Mouse (Mus musculus) forebrain, postnatal 0 days (tissue): ENCODE results near the gene Foxo3. TPM values are rescaled to one million over a fixed set of nuclear protein-coding genes. Genes with fewer than 3 reads are reported as not detected.

ENCODE experiments used
- ATAC-seq: fragments of 200-750 bp; cut with Nextera tagmentation; 2 replicates; pipeline ENCODE4 v1.8.0; 2017; ENCODE audit warnings: mild to moderate bottlenecking, moderate library complexity
- DNase-seq: peaks from one replicate; pipeline ENCODE4 v3.0.0-alpha.2; 2015
- H3K27ac ChIP-seq: fragments of 300-500 bp; sonication (generic); 2 replicates; pipeline ENCODE4 v1.5.1; 2014; ENCODE audit warnings: low read depth, mild to moderate bottlenecking, antibody characterized with exemption, low read length, moderate library complexity, mixed read lengths
- H3K27me3 ChIP-seq: fragments of 300-500 bp; sonication (generic); 2 replicates; pipeline ENCODE4 v1.6.1; 2014; ENCODE audit warnings: mild to moderate bottlenecking, low read length, mixed read lengths; ENCODE audit not compliant: insufficient read depth
- H3K36me3 ChIP-seq: fragments of 300-500 bp; sonication (generic); 2 replicates; pipeline ENCODE4 v1.6.1; 2014; ENCODE audit warnings: mild to moderate bottlenecking, moderate library complexity; ENCODE audit not compliant: insufficient read depth
- H3K4me1 ChIP-seq: fragments of 300-500 bp; sonication (generic); 2 replicates; pipeline ENCODE4 v1.6.1; 2014; ENCODE audit warnings: antibody characterized with exemption; ENCODE audit not compliant: insufficient read depth
- H3K4me2 ChIP-seq: fragments of 300-500 bp; sonication (generic); 2 replicates; pipeline ENCODE4 v1.6.1; 2014; ENCODE audit warnings: low read depth, mild to moderate bottlenecking, moderate library complexity
- H3K4me3 ChIP-seq: fragments of 300-500 bp; sonication (generic); 2 replicates; pipeline ENCODE4 v1.5.1; 2014; ENCODE audit warnings: low read depth, low read length, mixed read lengths
- H3K9ac ChIP-seq: fragments of 300-500 bp; sonication (generic); 2 replicates; pipeline ENCODE4 v1.6.1; 2014; ENCODE audit warnings: mild to moderate bottlenecking
- H3K9me3 ChIP-seq: fragments of 300-500 bp; sonication (generic); 2 replicates; pipeline ENCODE4 v1.6.1; 2016; ENCODE audit warnings: low read length
- CTCF ChIP-seq: sonication (generic); IDR thresholded peaks from 2 replicates; pipeline ENCODE4 v1.5.1; 2016; ENCODE audit warnings: antibody characterized with exemption, control low read depth, low read depth
- WGBS: fragments of 180-500 bp; shearing (Covaris S2); extraction: QIAGEN DNeasy Blood & Tissue Kit; methylation state at CpG from one replicate; pipeline ENCODE4 v1.1.7; 2014; 5-methylcytosine and 5-hydroxymethylcytosine counted together
- polyA plus RNA-seq: library from polyadenylated mRNA; unstranded; fragments of >200 nt; fragmentation: Nextera tagmentation; extraction: Ambion mirVana; gene quantifications from 2 replicates; pipeline ENCODE4 v1.2.1, GENCODE M21; 2015
- total RNA-seq: library from RNA; depleted of rRNA; stranded (reverse); fragments of >200 nt; gene quantifications from 2 replicates; pipeline ENCODE4 v1.2.3, GENCODE M21; 2014

Foxo3 gene
- total and polyA plus RNA-seq, 2 experiments from 2014 or later = 6.5 to 29.1 TPM

DNA sequence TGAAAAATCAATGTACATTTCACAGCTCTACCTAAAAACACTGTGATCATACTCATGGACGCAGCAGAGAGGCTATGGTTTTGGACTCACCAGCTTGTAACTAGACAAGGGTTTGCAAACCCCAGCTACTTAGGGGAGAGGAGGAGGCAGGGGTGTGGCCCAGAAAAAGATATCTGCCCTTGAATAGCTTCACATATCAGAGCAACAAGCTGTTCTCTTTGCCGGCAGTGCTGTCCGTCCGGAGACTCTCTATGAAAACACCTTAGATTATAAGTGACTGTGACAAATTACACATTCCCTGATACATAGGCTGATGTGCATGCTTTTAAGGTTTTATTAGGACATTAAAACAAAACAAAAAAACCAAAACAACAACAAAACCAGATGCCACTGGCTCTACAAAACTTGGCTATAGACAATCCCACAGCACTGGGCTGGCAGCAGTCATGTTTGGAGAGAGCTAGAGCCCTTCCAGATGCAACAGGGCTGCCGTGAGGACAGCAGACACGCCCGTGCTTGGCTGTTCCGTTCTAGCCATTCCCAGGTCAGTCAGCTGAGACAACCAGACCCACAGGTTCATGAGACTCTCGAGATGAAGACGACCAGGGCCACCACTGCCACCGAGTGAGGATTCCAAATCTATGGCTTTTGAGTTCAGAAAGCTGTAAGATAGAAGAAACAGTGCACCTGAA lies 29.3 kb downstream of the Foxo3 start:
- Histone ChIP-seq H3K4me1 (0 out of 2 replicates have a peak, but pooled peaks cover 4% of the 10 kb centered on the region), H3K36me3 (no peaks in the 10 kb centered on the region), H3K9ac (no peak overlapping the region), H3K27ac (no peak overlapping the region), H3K4me2 (no peak overlapping the region), H3K4me3 (no peak overlapping the region), H3K27me3 (no peaks in the 10 kb centered on the region), H3K9me3 (no peaks in the 10 kb centered on the region)
- DNase-seq = no peak
- no peak for ATAC-seq
- no peak for TF ChIP-seq CTCF
- 85% methylated on average over 11 of the region's 11 CpGs for WGBS

DNA sequence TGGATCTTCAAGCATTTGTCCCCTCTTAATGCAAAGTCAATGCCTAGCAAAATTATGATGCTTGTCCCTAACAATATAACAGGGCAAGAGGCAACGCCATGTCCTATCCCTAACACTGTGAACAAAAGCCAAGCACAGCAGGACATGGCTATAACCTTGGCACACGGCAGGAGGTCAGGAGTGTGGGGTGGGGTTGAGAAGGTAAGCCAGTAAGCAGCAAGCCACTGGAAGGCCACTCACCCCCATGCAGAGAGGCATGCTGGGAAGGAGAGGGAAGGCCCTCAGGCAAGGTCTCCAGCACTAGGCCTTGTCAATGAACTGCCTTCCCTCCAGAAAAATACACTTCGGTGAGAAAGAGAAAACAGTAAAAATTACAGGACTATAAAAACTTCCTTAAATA lies 30.1 kb downstream of the Foxo3 start:
- no peak overlapping the region for H3K9ac ChIP-seq
- no peak overlapping the region for H3K4me2 ChIP-seq
- H3K4me3 ChIP-seq = no peak overlapping the region
- no peaks in the 10 kb centered on the region for H3K27me3 ChIP-seq
- 0 out of 2 replicates have a peak, but pooled peaks cover 4% of the 10 kb centered on the region for H3K4me1 ChIP-seq
- WGBS = 77% methylated on average over 3 of the region's 3 CpGs
- ATAC-seq (no peak), DNase-seq (no peak)
- no peak overlapping the region for H3K27ac ChIP-seq
- no peak for TF ChIP-seq CTCF
- H3K9me3 ChIP-seq = no peaks in the 10 kb centered on the region
- H3K36me3 ChIP-seq = no peaks in the 10 kb centered on the region

DNA sequence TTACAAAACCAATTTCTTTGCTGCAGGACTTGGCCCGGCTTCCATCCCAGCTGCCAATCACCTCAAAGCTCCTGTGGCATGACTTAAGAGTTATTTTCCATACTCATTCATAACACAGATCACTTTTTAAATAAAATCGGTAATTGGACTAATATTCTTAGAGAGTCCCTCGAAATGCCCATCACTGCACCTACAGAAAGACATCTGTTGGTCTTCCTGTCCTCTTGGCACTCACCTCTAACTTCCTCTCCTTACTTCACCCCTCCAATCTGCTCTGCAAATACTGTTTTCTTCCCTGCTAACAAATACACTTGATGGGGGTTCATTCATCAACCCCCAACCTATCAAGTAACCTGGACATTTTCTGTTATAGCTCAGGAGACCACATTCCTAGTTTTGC lies 30.9 kb downstream of the Foxo3 start:
- no peak for TF ChIP-seq CTCF

DNA sequence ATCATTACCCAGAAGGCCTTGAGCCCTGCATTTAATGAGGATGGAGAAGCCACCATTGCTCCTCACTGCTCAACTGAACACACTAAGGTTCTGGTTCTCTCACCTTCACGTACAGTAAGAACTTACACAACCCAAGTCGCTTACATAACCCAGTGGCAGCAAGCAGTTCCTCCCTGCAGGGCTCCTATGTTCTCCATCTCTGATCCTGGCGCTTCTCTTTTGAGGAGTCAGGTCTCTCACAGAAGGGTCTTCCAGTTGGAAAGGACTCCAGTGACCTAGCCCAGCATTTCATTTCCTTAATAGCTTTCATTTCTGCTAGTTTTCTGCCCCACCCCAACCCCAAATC lies 31.3 kb downstream of the Foxo3 start:
- no peak overlapping the region for H3K27ac ChIP-seq
- no peaks in the 10 kb centered on the region for H3K9me3 ChIP-seq
- H3K9ac ChIP-seq = no peak overlapping the region
- H3K36me3 ChIP-seq = no peaks in the 10 kb centered on the region
- no peak overlapping the region for H3K4me2 ChIP-seq
- no peak for ATAC-seq
- 89% methylated on average over 3 of the region's 3 CpGs for WGBS
- no peak for DNase-seq
- H3K4me1 ChIP-seq = 0 out of 2 replicates have a peak, but pooled peaks cover 4% of the 10 kb centered on the region
- TF ChIP-seq CTCF = no peak
- H3K4me3 ChIP-seq = no peak overlapping the region
- H3K27me3 ChIP-seq = no peaks in the 10 kb centered on the region

More for the DNA sequence above, 30.9 kb downstream of the Foxo3 start:
- no peak for DNase-seq
- no peak overlapping the region for H3K9ac ChIP-seq
- WGBS = 91% methylated on average over 3 of the region's 3 CpGs
- H3K4me3 ChIP-seq = no peak overlapping the region
- H3K9me3 ChIP-seq = no peaks in the 10 kb centered on the region
- H3K27me3 ChIP-seq = no peaks in the 10 kb centered on the region
- no peaks in the 10 kb centered on the region for H3K36me3 ChIP-seq
- no peak overlapping the region for H3K27ac ChIP-seq
- no peak overlapping the region for H3K4me2 ChIP-seq
- H3K4me1 ChIP-seq = 0 out of 2 replicates have a peak, but pooled peaks cover 4% of the 10 kb centered on the region
- ATAC-seq = no peak

DNA sequence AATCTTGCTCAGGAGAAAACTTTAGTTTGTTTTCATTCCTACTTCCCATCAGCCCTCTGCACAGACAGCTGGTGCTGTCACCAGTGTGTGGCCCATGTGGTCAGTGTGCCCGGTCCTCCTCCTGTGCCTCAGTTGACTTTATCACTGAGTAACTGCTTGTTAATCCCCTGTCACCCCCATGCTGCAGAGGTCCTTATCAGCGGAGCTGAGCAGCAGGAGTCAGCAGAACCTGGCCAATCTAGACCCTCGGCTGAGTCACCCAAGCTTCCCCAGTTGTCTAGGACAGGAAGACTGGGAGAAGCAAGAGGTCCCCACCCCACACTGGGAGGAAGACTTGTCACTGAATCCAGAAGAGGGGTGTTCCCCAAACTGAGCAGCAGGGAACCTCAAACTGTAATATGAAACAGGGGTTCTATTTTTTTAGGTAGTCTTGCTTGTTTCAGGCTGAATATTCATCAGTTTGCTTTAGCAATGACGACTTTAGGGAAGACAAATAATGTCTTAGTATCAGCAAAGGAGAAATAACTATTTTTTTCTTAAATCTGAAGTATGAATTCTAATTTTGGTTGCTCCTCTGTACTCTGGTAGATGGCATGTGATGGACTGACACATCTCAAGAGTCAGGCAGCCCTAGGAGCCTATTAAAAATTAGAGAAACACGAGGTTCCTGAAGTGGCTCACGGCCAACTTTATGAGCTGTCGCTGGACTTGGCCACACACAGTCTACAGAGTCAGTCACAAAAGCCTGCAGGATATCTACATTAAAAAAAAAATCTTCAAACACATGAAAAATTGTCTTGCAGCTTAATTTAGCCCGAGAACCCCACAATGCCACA lies 31.9 kb downstream of the Foxo3 start:
- H3K9me3 ChIP-seq = no peaks in the 10 kb centered on the region
- H3K4me1 ChIP-seq = 0 out of 2 replicates have a peak, but pooled peaks cover 4% of the 10 kb centered on the region
- no peak overlapping the region for H3K27ac ChIP-seq
- H3K4me2 ChIP-seq = no peak overlapping the region
- 71% methylated on average over 8 of the region's 8 CpGs for WGBS
- no peaks in the 10 kb centered on the region for H3K27me3 ChIP-seq
- ATAC-seq (no peak), DNase-seq (no peak)
- no peak for TF ChIP-seq CTCF
- no peak overlapping the region for H3K9ac ChIP-seq
- no peaks in the 10 kb centered on the region for H3K36me3 ChIP-seq
- H3K4me3 ChIP-seq = no peak overlapping the region

DNA sequence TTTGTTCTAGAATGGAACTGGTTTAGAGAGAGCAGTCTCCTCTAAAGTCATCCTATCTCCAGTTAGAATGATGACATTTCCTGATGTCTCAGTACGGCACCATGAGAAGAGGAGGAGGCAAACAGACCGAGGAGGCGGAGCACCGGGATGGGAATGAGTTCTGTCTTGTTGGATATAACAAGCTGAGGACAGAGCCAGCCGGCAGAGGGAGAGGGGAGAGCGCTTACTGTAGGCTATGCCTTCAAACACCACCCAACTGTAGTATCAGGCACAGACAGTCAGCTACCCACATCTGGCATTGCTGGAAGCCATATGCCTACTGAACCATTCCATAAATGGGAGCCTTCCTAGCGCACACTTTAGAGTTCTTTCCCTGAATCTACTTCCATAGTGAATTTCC lies 32.6 kb downstream of the Foxo3 start:
- no peak overlapping the region for H3K4me3 ChIP-seq
- DNase-seq (no peak), ATAC-seq (no peak)
- no peak for TF ChIP-seq CTCF
- H3K4me1 ChIP-seq = no peaks in the 10 kb centered on the region
- 94% methylated on average over 7 of the region's 7 CpGs for WGBS
- H3K36me3 ChIP-seq = no peaks in the 10 kb centered on the region
- no peaks in the 10 kb centered on the region for H3K27me3 ChIP-seq
- H3K4me2 ChIP-seq = no peak overlapping the region
- no peak overlapping the region for H3K27ac ChIP-seq
- H3K9me3 ChIP-seq = no peaks in the 10 kb centered on the region
- H3K9ac ChIP-seq = no peak overlapping the region

DNA sequence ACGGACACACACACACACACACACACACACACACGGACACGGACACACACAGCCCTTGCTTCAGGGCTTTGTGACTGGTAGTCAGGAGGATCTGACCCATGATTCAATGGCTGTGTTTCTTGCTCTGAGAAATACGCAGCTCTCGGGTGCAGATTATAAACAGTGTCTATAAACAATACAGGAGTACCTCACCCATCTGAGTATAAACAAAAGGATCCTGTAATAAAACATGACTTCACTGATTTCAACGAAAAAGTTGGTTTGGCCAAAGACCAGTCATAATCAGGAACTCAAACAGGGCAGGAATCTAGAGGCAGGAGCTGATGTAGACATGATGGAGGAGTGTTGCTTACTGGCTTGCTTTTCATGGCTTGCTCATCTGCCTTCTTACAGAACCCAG lies 34.1 kb downstream of the Foxo3 start:
- Histone ChIP-seq H3K36me3 (no peaks in the 10 kb centered on the region), H3K27ac (no peak overlapping the region), H3K9me3 (no peaks in the 10 kb centered on the region), H3K4me2 (no peak overlapping the region), H3K4me1 (no peaks in the 10 kb centered on the region), H3K4me3 (no peak overlapping the region), H3K9ac (no peak overlapping the region), H3K27me3 (no peaks in the 10 kb centered on the region)
- ATAC-seq (no peak), DNase-seq (no peak)
- no peak for TF ChIP-seq CTCF
- 84% methylated on average over 6 of the region's 6 CpGs for WGBS
